Mouse (Mus musculus) intestine, embryonic 14.5 days (tissue): Measurements from ENCODE around the gene Abhd15. TPM values are rescaled to one million over a fixed set of nuclear protein-coding genes. Genes with fewer than 3 reads are reported as not detected.
A peak's percentile ranks its signal among the peaks of the same experiment; 100 is the strongest.

Experiments
- ATAC-seq: fragments of 200-750 bp; cut with Nextera tagmentation; replicated peaks from 2 replicates; pipeline ENCODE4 v1.8.0; 2017; ENCODE audit warnings: low read depth, moderate number of reproducible peaks, moderate TSS enrichment, moderate library complexity; ENCODE audit not compliant: low FRiP score, low TSS enrichment
- DNase-seq: peaks from one replicate; pipeline ENCODE4 v3.0.0-alpha.2; 2018; ENCODE audit warnings: low spot score
- H3K27ac ChIP-seq: fragments of 300-500 bp; sonication (generic); 2 replicates; pipeline ENCODE4 v1.5.1; 2014; ENCODE audit warnings: low read depth, mild to moderate bottlenecking, control low read depth
- H3K27me3 ChIP-seq: fragments of 300-500 bp; sonication (generic); replicated peaks from 2 replicates; pipeline ENCODE4 v1.6.1; 2014; ENCODE audit warnings: low read length, control low read depth; ENCODE audit not compliant: control insufficient read depth, insufficient read depth
- H3K36me3 ChIP-seq: fragments of 300-500 bp; sonication (generic); 2 replicates; pipeline ENCODE4 v1.6.1; 2014; ENCODE audit warnings: low read length, control low read depth; ENCODE audit not compliant: control insufficient read depth, insufficient read depth
- H3K4me1 ChIP-seq: fragments of 300-500 bp; sonication (generic); replicated peaks from 2 replicates; pipeline ENCODE4 v1.6.1; 2014; ENCODE audit warnings: low read length, control low read depth, mixed read lengths; ENCODE audit not compliant: control insufficient read depth, insufficient read depth
- H3K4me2 ChIP-seq: fragments of 300-500 bp; sonication (generic); 2 replicates; pipeline ENCODE4 v1.6.1; 2014; ENCODE audit warnings: low read length
- H3K4me3 ChIP-seq: fragments of 300-500 bp; sonication (generic); 2 replicates; pipeline ENCODE4 v1.5.1; 2014; ENCODE audit warnings: low read depth, low read length, control low read depth, mixed read lengths
- H3K9ac ChIP-seq: fragments of 300-500 bp; sonication (generic); 2 replicates; pipeline ENCODE4 v1.6.1; 2014; ENCODE audit warnings: mild to moderate bottlenecking, low read length
- H3K9me3 ChIP-seq: fragments of 300-500 bp; sonication (generic); 2 replicates; pipeline ENCODE4 v1.6.1; 2016; ENCODE audit warnings: low read length, control low read depth; ENCODE audit not compliant: control insufficient read depth
- WGBS: fragments of 180-500 bp; shearing (Covaris S2); extraction: QIAGEN DNeasy Blood & Tissue Kit; methylation state at CpG from one replicate; pipeline ENCODE4 v1.1.7; 2014; 5-methylcytosine and 5-hydroxymethylcytosine counted together
- polyA plus RNA-seq: library from polyadenylated mRNA; unstranded; fragments of >200 nt; fragmentation: Nextera tagmentation; extraction: Ambion mirVana; gene quantifications from 2 replicates; pipeline ENCODE4 v1.2.1, GENCODE M21; 2014

Abhd15 gene
- polyA plus RNA-seq, 1 experiment from 2014 or later, result 3.2 TPM

DNA sequence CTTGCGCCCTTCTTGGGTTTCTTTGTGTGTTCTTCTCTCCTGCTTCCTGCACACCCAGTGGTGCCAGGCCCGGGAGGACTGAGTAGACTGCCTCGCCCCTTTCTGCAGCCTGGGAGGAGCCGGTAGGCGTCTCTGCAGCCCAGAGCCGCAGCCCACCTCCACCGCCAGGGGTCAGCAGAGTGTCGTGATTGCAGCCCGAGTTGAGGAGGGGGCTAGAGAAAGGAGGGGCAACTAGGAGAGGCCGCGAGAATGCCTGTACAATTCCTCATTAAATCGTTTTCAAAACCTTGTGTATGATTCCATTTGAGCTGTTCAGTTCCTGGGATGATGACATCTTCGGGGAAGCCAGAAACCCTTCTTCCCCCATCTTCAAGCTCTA lies 23.8 kb upstream of the Abhd15 start:
- no peaks in the 10 kb centered on the region for H3K36me3 ChIP-seq
- peak overlapping the region; percentile 80 for H3K4me3 ChIP-seq
- peak overlapping the region; percentile 81 for H3K4me2 ChIP-seq
- WGBS, result under 1% methylated on average over 13 of the region's 13 CpGs
- DNase-seq (peak; percentile 99), ATAC-seq (peak; percentile 56)
- H3K27ac ChIP-seq, result peak overlapping the region; percentile 93
- H3K4me1 ChIP-seq, result peaks cover 60% of the 10 kb centered on the region
- H3K27me3 ChIP-seq, result no peaks in the 10 kb centered on the region
- H3K9me3 ChIP-seq, result no peaks in the 10 kb centered on the region
- peak overlapping the region; percentile 84 for H3K9ac ChIP-seq

DNA sequence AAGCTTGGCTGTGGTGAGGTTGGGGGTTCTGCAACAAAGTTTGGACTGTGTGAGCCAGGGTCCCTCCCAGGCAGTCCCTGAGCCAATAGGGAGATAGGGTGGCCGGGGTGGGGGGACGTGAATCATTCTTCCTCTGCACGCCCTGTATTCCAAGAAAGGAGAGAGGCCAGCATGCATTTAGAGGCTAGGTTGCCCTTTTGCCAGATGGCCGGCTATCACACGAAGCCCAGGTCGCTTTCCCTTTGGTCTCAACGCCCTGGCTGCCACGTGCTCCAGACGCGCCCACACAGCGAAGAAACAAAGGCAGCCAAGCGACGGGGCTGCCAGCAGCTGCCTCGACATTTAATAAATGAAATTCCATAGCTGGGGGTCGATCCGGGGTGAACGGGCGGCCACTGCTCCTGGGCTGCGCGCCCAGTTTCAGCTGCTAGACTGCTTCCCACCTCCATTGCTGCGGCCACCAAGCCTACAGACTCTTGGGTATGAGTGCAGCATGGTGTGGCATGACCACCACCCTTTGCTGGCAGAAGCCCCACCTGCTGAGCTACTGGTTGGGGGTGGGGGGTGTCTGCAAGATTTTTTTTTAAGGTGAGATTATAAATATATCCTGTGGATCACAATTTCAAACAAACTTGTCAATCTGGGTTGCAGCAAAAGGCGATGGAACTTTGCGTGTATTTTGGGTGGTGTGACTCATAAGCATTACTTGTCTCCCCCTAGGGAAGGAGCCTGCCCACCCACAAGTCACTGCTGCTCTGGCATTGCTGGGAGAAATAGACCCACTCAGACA lies 23.2 kb upstream of the Abhd15 start:
- Histone ChIP-seq H3K9ac (peak overlapping the region; percentile 84), H3K36me3 (no peaks in the 10 kb centered on the region), H3K27me3 (no peaks in the 10 kb centered on the region), H3K4me3 (peak overlapping the region; percentile 80), H3K4me1 (peaks cover 60% of the 10 kb centered on the region), H3K4me2 (peak overlapping the region; percentile 81), H3K9me3 (no peaks in the 10 kb centered on the region), H3K27ac (peak overlapping the region; percentile 93)
- WGBS, result under 1% methylated on average over 23 of the region's 23 CpGs
- ATAC-seq (peak; percentile 78), DNase-seq (no peak)

DNA sequence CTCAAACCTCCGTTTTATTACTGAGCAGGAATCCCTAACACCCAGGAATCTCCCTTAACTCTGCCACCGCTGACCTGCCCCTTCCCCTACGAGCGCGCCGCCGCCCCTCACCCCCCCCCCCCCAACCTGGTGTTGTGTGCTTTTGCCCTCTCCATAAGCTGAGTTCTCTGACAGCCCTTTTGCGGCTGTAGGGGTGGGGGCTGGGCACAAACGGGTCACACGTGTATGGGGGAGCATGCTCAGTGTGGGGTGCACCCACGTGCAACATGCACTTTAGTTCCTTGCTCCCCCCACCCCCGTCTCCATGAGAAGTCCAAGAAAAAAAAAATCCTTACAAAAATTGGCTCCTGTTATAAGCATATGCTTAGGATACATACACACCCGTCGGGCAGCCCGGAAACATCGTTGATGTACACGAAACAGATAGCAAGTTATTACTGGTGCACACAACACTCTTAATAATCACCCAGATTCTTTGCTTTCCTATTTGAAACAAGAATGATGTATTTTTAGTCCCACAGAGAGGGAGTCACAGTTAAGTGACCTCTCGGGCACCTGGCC lies 22.5 kb upstream of the Abhd15 start:
- peaks cover 62% of the 10 kb centered on the region for H3K4me1 ChIP-seq
- ATAC-seq (no peak), DNase-seq (peak; percentile 68)
- H3K27me3 ChIP-seq, result no peaks in the 10 kb centered on the region
- WGBS, result under 1% methylated on average over 18 of the region's 18 CpGs
- H3K4me3 ChIP-seq, result peak overlapping the region; percentile 80
- no peaks in the 10 kb centered on the region for H3K36me3 ChIP-seq
- peak overlapping the region; percentile 84 for H3K9ac ChIP-seq
- H3K9me3 ChIP-seq, result no peaks in the 10 kb centered on the region
- peak overlapping the region; percentile 81 for H3K4me2 ChIP-seq
- peak overlapping the region; percentile 93 for H3K27ac ChIP-seq

DNA sequence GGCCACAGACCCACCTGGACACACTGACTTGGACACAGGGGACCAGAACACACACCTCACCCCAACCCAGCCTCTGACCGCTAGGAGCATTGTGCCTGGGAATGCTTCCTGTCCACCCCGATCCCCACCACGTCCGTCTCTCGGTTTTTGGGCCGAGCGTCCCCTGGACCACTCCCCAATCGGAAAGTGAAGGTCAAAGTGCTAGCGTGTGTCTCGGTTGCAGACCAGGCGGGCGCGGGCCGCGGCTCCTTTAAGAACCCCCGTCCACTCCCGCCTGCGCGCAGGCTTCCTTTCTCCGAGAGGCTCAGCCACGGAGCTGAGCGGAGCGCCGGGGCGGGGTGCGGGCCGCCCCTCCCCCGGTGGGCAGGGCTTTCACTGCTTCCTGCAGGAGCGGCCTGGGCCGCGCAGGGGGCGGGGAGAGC lies 22.0 kb upstream of the Abhd15 start:
- no peaks in the 10 kb centered on the region for H3K9me3 ChIP-seq
- peak overlapping the region; percentile 93 for H3K27ac ChIP-seq
- WGBS, result 0% methylated on average over 29 of the region's 32 CpGs
- H3K4me3 ChIP-seq, result peak overlapping the region; percentile 80
- peak overlapping the region; percentile 84 for H3K9ac ChIP-seq
- H3K4me2 ChIP-seq, result peak overlapping the region; percentile 81
- peak; percentile 62 for ATAC-seq
- DNase-seq, result peak; percentile 86
- H3K36me3 ChIP-seq, result no peaks in the 10 kb centered on the region
- no peaks in the 10 kb centered on the region for H3K27me3 ChIP-seq
- H3K4me1 ChIP-seq, result peaks cover 65% of the 10 kb centered on the region

DNA sequence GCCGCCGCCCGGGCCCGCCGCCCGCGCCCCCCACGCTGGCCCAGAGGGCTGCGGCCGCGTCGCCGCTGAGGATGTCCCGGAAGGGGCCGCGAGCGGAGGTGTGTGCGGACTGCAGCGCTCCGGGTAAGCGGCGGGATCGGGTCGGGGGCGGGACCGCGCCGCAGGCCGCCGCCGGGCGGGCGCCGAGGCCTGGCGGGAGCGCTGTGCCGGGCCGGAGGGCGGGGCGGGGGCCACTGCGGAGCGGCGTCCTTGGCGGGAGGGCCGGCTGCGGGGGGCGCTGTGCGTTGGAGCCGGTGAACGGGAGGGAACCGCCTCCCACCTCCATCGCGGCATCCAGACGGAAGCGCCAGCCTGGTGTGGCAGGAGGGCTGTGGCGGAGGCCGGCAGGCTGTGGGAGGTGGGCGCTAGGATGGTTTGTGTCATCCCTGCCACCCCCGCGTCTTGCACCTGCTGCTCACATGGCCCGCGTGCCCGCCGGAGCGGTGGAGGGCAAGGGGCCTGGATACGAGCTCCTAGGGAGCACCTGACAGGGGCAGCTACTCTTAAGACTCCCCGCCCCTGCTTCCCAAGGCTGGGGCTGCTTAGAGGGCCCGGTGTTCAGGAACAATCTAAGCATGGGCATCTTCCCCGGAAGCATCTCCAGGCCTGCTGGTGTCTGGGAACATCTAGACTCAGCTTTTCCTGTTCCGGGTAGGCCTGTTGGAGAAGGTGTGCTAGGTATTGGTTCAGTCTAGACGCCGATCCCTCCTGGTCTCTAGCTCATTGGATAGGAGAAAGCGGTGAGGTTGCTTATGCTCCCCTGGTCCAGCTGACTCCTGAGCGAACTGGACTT lies 21.2 kb upstream of the Abhd15 start, which contains the start of gene Git1:
Gene Git1 (plus strand): TSS at position 51 of the 832 bp plus-strand sequence.
- no peaks in the 10 kb centered on the region for H3K9me3 ChIP-seq
- peak within 1 kb of the TSS; percentile 93 for H3K27ac ChIP-seq
- ATAC-seq (no peak; the same call in 1 of the 2 replicates), DNase-seq (peak; percentile 78)
- H3K9ac ChIP-seq, result peak within 1 kb of the TSS; percentile 84
- H3K4me2 ChIP-seq, result peak within 1 kb of the TSS; percentile 81
- H3K36me3 ChIP-seq, result no peaks in the 10 kb centered on the region
- WGBS, result 1% methylated on average over 33 of the region's 74 CpGs
- peaks cover 57% of the 10 kb centered on the region for H3K4me1 ChIP-seq
- H3K27me3 ChIP-seq, result no peaks in the 10 kb centered on the region
- peak within 1 kb of the TSS; percentile 80 for H3K4me3 ChIP-seq

DNA sequence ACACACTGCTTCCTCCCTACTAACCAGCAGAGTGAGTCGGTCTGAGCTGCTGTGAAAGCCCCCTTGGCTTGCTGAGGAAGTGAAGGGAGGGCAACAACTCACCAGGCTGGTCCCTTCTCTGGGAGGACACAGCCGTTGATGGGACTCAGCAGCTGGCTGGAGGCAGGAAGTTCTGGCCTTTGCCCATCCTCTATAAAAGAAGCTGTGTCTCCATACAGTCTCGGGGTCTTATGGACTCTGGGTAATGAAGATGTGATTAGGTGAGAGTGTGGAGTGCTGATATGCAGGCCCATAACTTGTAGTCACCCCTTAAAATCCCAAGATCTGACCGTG lies 20.6 kb upstream of the Abhd15 start:
- ATAC-seq (no peak), DNase-seq (peak; percentile 70)
- Histone ChIP-seq H3K9me3 (no peaks in the 10 kb centered on the region), H3K4me2 (peak overlapping the region; percentile 81), H3K4me1 (peaks cover 54% of the 10 kb centered on the region), H3K9ac (peak overlapping the region; percentile 84), H3K27ac (peak overlapping the region; percentile 93), H3K36me3 (peaks cover 3% of the 10 kb centered on the region), H3K27me3 (no peaks in the 10 kb centered on the region), H3K4me3 (peak overlapping the region; percentile 80)
- 29% methylated on average over 4 of the region's 4 CpGs for WGBS

DNA sequence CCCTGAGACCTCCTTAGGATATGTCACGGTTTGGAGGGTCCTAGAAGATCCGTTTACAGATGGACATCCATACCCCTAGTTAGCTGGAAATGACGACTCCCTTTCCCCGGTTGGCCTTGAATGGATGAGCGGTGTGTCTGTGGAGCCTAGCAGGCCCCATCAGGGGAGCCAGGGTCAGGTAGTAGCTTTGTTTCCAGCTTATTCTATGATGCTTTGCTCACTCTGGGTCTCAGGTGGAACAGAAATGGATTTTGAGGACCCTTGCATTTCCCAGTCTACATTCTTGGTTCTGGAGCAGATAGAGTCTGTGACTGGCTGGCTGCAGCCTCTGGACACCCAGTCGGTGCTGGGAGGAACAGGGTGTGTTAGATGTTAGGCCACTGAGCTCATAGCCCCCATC lies 20.1 kb upstream of the Abhd15 start:
- Histone ChIP-seq H3K4me3 (peak overlapping the region; percentile 80; the same call in 1 of the 2 replicates), H3K27me3 (no peaks in the 10 kb centered on the region), H3K4me1 (peaks cover 54% of the 10 kb centered on the region), H3K9me3 (no peaks in the 10 kb centered on the region), H3K27ac (no peak overlapping the region), H3K36me3 (peaks cover 8% of the 10 kb centered on the region), H3K4me2 (peak overlapping the region; percentile 81), H3K9ac (peak overlapping the region; percentile 84; the same call in 1 of the 2 replicates)
- ATAC-seq (no peak), DNase-seq (no peak)
- WGBS, result 70% methylated on average over 6 of the region's 6 CpGs

DNA sequence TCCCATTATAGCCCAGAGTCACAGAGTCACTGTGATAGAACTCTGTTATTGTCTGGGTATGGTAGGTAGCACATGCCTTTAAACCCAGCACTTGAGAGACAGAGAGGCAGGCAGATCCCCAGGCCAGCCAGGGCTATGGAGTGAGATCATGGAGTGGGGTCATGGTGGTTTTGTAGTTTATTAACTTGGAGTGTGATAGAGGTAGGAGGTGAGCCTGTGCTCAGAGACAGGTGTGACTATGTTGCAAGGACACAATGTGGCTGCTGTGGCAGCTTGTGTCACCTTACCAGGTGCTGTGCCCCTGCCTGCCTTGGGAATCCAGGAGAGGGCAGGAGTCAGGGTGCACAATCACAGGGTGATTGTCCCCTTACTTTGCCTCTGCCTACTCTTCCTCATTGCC lies 19.4 kb upstream of the Abhd15 start:
- no peak for DNase-seq
- no peak for ATAC-seq
- Histone ChIP-seq H3K9me3 (no peaks in the 10 kb centered on the region), H3K9ac (no peak overlapping the region), H3K36me3 (peaks cover 15% of the 10 kb centered on the region), H3K4me1 (peaks cover 48% of the 10 kb centered on the region), H3K27ac (no peak overlapping the region), H3K27me3 (no peaks in the 10 kb centered on the region), H3K4me2 (peak overlapping the region; percentile 14; the same call in 1 of the 2 replicates), H3K4me3 (no peak overlapping the region)
